ENCODE assay signal across 9 mouse cellular contexts in genomic region chr3:87243654-87244053, GRCm38 (mm10). TPM values are rescaled to one million over a fixed set of nuclear protein-coding genes. Genes with fewer than 3 reads are reported as not detected.
DNase-seq lines count a peak whose midpoint lies in the region; ATAC-seq and TF ChIP-seq lines count a peak whose summit lies in the region.
"Had no signal": no experiment of that assay in that cellular context is flagged by ENCODE, and none has a peak within 500 bp of the region (broad histone marks: within the 10 kb centered on the region; RNA-seq: fewer than 3 reads in every experiment).

No protein-coding gene starts in this region.

- H3K9me3 ChIP-seq in forebrain, embryonic 14.5 days (replicated peaks; ENCODE audit: control insufficient read depth, low read length), result no peaks in the 10 kb centered on the region
- H3K9me3 ChIP-seq in stomach, embryonic 16.5 days (replicated peaks; ENCODE audit: control insufficient read depth, low read length), result no peaks in the 10 kb centered on the region
- H3K9me3 ChIP-seq: limb, embryonic 12.5 days had no signal

- H3K27me3 ChIP-seq in cerebellum, adult 2 months (ENCODE audit: control insufficient read depth, insufficient read depth, low read length), result no peaks in the 10 kb centered on the region
- no peaks in the 10 kb centered on the region for H3K27me3 ChIP-seq in forebrain, embryonic 14.5 days (replicated peaks; ENCODE audit: control insufficient read depth, insufficient read depth, low read length)
- no peaks in the 10 kb centered on the region for H3K27me3 ChIP-seq in stomach, embryonic 16.5 days (ENCODE audit: control insufficient read depth, insufficient read depth, low read length)
- H3K27me3 ChIP-seq: limb, embryonic 12.5 days had no signal

- H3K27ac ChIP-seq in cerebellum, adult 2 months (ENCODE audit: insufficient read depth, low read length), result no peak overlapping the region
- no peak overlapping the region for H3K27ac ChIP-seq in forebrain, embryonic 14.5 days (ENCODE audit: low read depth, low read length)
- H3K27ac ChIP-seq in stomach, embryonic 16.5 days (ENCODE audit: low read length), result no peak overlapping the region
- H3K27ac ChIP-seq: limb, embryonic 12.5 days had no signal

- no peak overlapping the region for H3K4me3 ChIP-seq in cerebellum, adult 2 months (replicated peaks; ENCODE audit: insufficient read depth, low read depth, low read length)
- no peak overlapping the region for H3K4me3 ChIP-seq in forebrain, embryonic 14.5 days (ENCODE audit: low read depth, low read length)
- H3K4me3 ChIP-seq in stomach, embryonic 16.5 days (replicated peaks; ENCODE audit: low read length), result no peak overlapping the region
- H3K4me3 ChIP-seq: limb, embryonic 12.5 days had no signal

- TF ChIP-seq CTCF in cerebellum, adult 2 months (IDR thresholded peaks at IDR 0.05; ENCODE audit: borderline replicate concordance, insufficient read depth, low read depth, low read length), result peak; percentile 46

- no peak for TF ChIP-seq POLR2A in cerebellum, adult 2 months (IDR thresholded peaks at IDR 0.05; ENCODE audit: borderline replicate concordance, insufficient read depth, low read length)

- WGBS in cerebellum, adult 2 months, result 3% methylated on average over 2 of the region's 2 CpGs
- 3% methylated on average over 2 of the region's 2 CpGs for WGBS in forebrain, embryonic 14.5 days
- 0% methylated on average over 2 of the region's 2 CpGs for WGBS in stomach, embryonic 16.5 days

- no peak overlapping the region for H3K4me2 ChIP-seq in forebrain, embryonic 14.5 days (ENCODE audit: low read length)
- H3K4me2 ChIP-seq in stomach, embryonic 16.5 days (ENCODE audit: low read depth, low read length), result no peak overlapping the region
- H3K4me2 ChIP-seq: limb, embryonic 12.5 days had no signal

- DNase-seq in cerebellum, adult 2 months, result peak; percentile 10 to 19
- no peak for DNase-seq in cerebellum, adult 8-10 months
- DNase-seq in urinary bladder, postnatal 14 days (ENCODE audit: low spot score), result peak; percentile 26
- no peak for DNase-seq in urinary bladder, postnatal 4 days (ENCODE audit: low spot score in 2 of 2)
- DNase-seq in forebrain, embryonic 14.5 days (ENCODE audit: low spot score), result peak; percentile 69
- peak; percentile 45 for DNase-seq in kidney, postnatal 14 days
- DNase-seq in lung, postnatal 36 days, result peak; percentile 65

- H3K4me1 ChIP-seq in cerebellum, adult 2 months (ENCODE audit: control insufficient read depth, insufficient read depth, low read length), result no peaks in the 10 kb centered on the region
- no peaks in the 10 kb centered on the region for H3K4me1 ChIP-seq in forebrain, embryonic 14.5 days (ENCODE audit: control insufficient read depth, insufficient read depth, low read length)
- no peaks in the 10 kb centered on the region for H3K4me1 ChIP-seq in stomach, embryonic 16.5 days (ENCODE audit: control insufficient read depth, insufficient read depth, low read length)
- H3K4me1 ChIP-seq: limb, embryonic 12.5 days had no signal

- H3K36me3 ChIP-seq in forebrain, embryonic 14.5 days (ENCODE audit: control insufficient read depth, insufficient read depth, low read length), result no peaks in the 10 kb centered on the region
- H3K36me3 ChIP-seq in stomach, embryonic 16.5 days (ENCODE audit: control insufficient read depth, insufficient read depth, low read length), result no peaks in the 10 kb centered on the region
- H3K36me3 ChIP-seq: limb, embryonic 12.5 days had no signal

- no peak overlapping the region for H3K9ac ChIP-seq in forebrain, embryonic 14.5 days (ENCODE audit: low read length)
- H3K9ac ChIP-seq in stomach, embryonic 16.5 days (ENCODE audit: low read length), result no peak overlapping the region
- H3K9ac ChIP-seq: limb, embryonic 12.5 days had no signal

- peak; percentile 52; the same call in 1 of the 2 replicates for ATAC-seq in forebrain, embryonic 14.5 days
- peak; percentile 50; the same call in 1 of the 2 replicates for ATAC-seq in stomach, embryonic 16.5 days (ENCODE audit: insufficient read depth, low FRiP score)

RNA-seq across cellular contexts. Expression of gene Fcrls, which starts 19.9 kb away (rescaled TPM):
- polyA plus RNA-seq in cerebellum, adult 2 months (2012; rRNA removed), result 4.3 and 4.5 TPM in 2 replicates
- 12.0 and 13.8 TPM in 2 replicates for polyA plus RNA-seq in forebrain, embryonic 14.5 days (2014; fragmentation: Nextera tagmentation; extraction: Ambion mirVana)
- 11.4 and 12.4 TPM in 2 replicates for polyA plus RNA-seq in stomach, embryonic 16.5 days (2015; fragmentation: Nextera tagmentation; extraction: Ambion mirVana)

Comparison
In these comparisons a context has a peak if more than half of its experiments do, and no peak if none do; other contexts are left out.
1. DNase-seq: peak in cerebellum, adult 2 months (2 of 2), urinary bladder, postnatal 14 days (single experiment), forebrain, embryonic 14.5 days (single experiment), kidney, postnatal 14 days (single experiment) and lung, postnatal 36 days (single experiment); none in cerebellum, adult 8-10 months (single experiment) and urinary bladder, postnatal 4 days (0 of 2).